Mouse (Mus musculus): ENCODE data around the gene Rhebl1.

Rhebl1 gene

DNA sequence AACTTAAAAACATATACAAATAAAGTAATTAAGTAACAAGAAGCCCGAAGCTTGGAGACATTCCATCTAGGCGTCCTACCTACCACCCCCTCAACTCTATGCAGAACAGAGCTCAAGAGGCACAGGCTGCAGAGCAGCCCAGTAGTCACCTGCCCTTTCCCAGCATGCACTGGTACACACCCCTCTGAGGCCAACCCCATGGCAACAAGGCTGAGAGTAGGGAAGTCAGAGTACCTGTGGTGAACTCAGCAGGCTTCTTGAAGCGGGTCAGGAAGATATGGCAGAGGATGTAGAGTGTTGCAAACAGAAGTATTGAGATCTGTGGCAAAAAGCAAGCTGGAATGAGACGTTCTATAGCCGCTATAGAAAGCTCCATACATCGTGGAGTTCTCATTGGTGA is 20.6 kb upstream of the Rhebl1 start:
- 84% methylated on average over 6 of the region's 6 CpGs for WGBS

GRCm38 (mm10) chr15:98904692-98905091 is 10.4 kb upstream of the Rhebl1 start:
- 50% methylated on average over 10 of the region's 10 CpGs for WGBS

GRCm38 (mm10) chr15:98902600-98902999 is 8.3 kb upstream of the Rhebl1 start:
- 86% methylated on average over 2 of the region's 2 CpGs for WGBS

- WGBS: 55% methylated on average over 1 of the region's 1 CpGs
Observed at GRCm38 (mm10) chr15:98901530-98901929, 7.2 kb upstream of the Rhebl1 start.

DNA sequence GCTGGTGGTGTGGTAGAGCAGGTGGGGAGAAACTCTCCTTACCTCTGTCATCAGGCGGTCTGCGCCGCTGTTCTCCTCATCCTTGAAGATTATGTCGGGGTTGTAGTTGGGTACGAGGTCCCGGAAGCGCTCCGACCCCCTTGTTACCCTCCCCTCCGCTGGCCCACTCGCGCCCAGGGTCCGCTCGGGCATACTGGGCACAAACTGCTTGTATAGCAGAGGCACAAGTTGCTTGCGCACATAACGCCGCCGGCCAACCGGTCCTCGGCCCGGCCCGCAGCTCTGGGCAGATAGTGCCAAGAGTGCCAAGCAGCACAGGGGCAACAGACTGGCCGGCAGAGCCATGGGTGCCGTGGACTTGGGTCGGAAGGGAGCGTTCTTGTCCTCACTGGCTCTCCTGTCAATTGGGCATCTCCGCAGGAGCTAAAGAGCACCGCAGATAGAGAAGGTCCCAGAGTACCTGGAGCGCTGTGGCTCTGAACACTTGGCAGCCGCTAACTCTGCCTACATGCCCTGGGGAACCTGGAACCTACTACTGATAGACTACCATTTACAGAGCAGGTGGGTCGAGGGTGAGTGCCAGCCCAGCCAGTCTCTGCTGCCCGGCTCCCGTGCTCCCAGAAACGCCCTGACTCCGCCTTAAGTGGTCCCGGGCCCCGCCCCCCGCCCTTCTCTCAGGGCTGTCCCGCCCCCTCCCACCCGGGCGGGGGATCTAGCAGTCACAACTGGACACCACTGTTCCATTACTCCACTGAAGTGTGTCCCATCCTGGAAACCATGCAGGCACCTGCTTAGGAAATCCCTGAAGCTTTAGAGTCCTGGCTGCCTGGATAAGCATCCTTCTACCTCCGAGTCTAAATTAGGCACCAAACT is 3.8 kb upstream of the Rhebl1 start, which contains the start of gene Dhh:
Gene Dhh, minus strand, starts transcription at position 613 of the 873 bp plus-strand sequence.
- 3% methylated on average over 41 of the region's 41 CpGs for WGBS

DNA sequence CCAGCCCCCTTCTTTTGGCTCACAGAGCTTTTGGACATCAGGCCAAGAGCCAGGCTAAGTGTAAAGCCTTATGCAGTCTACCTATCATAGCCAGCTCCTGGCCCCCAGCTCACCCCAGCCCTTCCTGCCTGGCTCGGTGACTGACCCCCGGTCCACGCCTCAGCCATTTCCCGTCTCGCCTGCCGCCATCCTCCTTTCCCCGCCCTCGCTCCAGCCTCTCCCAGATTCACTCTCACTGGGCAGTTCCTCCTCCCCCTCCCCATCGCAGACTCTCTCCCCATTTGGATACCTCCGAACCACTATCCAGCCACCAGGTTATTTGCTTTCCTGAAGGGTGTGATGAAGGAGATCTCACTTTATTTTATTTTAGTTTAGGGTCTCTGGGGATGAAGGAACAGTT is 3.2 kb upstream of the Rhebl1 start:
- WGBS: 19% methylated on average over 10 of the region's 10 CpGs

- WGBS: 15% methylated on average over 41 of the region's 41 CpGs
Observed at GRCm38 (mm10) chr15:98895635-98896589, 1.6 kb upstream of the Rhebl1 start.

DNA sequence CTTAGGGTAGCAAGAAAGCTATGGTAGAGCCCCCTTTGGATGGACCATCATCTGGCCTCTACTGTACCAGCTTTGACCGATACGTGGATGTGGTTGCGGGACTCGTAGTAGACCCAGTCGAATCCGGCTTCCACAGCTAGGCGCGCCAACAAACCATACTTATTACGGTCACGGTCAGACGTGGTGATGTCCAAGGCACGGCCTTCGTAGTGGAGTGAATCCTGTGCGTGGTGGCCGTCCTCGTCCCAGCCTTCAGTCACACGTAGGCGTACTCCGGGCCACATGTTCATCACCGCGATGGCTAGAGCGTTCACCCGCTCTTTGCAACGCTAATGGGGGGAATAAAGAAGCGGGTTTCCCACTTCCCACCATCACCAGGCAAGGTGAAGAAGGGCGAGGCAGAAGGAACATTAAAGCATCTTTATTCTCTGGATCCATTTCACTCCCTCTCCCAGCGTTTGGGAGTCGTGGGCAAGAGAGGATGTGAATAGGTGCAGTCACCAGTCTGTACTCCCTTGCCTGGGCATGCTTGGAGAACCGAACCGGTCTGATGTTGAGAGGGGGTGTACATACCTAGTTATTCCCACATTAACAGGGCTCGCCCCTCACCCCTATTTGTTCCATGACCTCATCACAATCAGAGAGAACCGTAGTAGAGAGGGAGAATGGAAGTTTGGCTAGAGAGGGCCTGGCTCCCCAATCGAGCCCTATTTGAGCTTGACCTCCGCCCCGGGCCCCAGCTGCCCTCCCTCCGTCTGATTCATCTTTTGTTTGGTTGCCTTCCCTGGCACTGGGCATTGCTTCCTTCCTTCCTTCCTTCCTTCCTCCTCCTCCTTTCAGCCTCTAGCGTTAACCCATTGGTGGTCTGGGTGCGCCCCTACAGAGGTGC is 650 bp upstream of the Rhebl1 start:
- WGBS: 20% methylated on average over 38 of the region's 38 CpGs

DNA sequence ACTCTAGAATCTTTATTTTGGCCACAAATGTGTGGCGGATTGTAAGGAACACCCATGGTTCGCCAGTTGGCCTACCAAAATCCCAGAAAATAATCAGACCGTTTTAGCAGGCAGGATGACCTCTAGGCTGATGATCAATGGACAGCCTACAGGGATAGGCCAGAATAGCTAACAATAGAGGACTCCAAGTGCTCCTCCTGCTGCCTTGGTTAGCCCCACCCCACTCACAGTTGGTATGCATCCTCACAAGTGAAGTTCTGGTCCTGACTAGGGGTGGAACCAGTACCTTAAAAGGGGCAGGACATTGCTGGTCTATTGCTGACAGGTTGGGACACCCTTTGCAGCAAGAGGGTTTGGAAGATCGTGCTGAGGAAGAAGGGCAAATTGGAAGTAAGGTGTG is 1.3 kb downstream of the Rhebl1 start:
- whole genome bisulfite sequencing: 86% methylated on average over 4 of the region's 4 CpGs

- WGBS: 38% methylated on average over 6 of the region's 6 CpGs
Observed at GRCm38 (mm10) chr15:98891907-98892606, 2.3 kb downstream of the Rhebl1 start.

- 23% methylated on average over 19 of the region's 19 CpGs for WGBS
Observed at GRCm38 (mm10) chr15:98891198-98891742, 3.1 kb downstream of the Rhebl1 start.

DNA sequence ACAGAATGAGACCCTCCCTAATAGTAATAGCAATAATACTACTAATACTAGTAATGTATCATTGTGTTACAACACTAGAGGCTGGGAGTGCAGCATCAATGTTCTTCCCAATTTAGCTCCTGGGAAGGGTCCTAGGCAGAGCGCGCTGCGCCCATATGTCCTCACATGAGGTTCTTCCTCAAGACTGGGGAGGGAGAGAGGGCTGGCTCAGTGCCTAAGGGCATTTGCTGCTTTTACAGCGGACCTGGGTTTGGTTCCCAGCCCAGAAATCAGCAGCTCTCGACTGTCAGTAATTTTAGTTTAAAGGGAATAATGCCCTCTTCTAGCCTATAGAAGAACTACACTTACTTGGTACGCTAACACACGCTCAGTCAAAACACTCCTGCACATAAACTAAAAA is 6.8 kb downstream of the Rhebl1 start:
- WGBS: 63% methylated on average over 7 of the region's 7 CpGs

GRCm38 (mm10) chr15:98886667-98887387 is 7.5 kb downstream of the Rhebl1 start:
- 60% methylated on average over 8 of the region's 8 CpGs for WGBS

DNA sequence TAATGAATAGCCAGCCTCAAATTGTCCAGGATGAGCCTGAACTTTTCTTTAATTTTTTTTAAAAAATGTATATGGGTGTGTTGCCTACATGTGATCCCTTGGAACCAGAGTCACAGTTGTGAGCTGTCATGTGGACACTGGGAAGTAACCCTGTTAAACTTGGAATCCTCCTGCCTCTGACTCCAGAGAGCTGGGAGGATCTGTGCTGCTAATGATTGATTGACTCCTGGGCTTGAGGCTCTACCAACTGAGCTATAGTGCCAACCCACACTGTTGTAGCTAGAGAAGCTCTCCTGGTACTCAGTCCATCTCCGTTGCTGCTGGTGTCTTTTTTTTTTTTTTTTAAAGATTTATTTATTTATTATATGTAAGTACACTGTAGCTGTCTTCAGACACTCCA is 10.2 kb downstream of the Rhebl1 start:
- 79% methylated on average over 1 of the region's 1 CpGs for whole genome bisulfite sequencing

DNA sequence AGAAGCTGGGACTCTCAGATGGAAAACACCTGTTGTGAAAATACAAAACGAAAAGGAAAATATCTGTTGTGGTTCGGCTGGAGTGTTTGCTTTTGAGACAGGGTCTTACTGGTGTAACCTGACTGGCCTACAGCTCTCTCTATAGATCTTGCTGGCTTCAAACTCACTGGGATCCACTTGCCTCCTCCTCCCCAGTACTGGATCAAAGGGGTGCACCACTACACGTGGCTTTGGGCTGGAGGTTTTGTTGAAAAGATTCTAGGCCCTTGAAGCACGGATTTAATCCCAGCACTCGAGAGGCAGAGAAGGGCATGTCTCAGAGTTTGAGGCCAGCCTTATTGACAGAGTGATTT is 12.7 kb downstream of the Rhebl1 start:
- WGBS: 18% methylated on average over 5 of the region's 5 CpGs

GRCm38 (mm10) chr15:98880978-98881655 is 13.2 kb downstream of the Rhebl1 start:
- under 1% methylated on average over 48 of the region's 48 CpGs for WGBS

- 17% methylated on average over 3 of the region's 3 CpGs for WGBS
Observed at GRCm38 (mm10) chr15:98877331-98877730, 17.0 kb downstream of the Rhebl1 start.

GRCm38 (mm10) chr15:98871916-98872888 is 22.1 kb downstream of the Rhebl1 start:
- WGBS: 1% methylated on average over 51 of the region's 51 CpGs
